Mouse (Mus musculus) adrenal gland, adult 18-20 months (tissue): ENCODE results near the gene Dnal1. TPM values are rescaled to one million over a fixed set of nuclear protein-coding genes. Genes with fewer than 3 reads are reported as not detected.
A peak's percentile ranks its signal among the peaks of the same experiment; 100 is the strongest.

Experiments used
- DNase-seq, 2 experiments: peaks; one replicate each; pipeline ENCODE4 v3.0.0; 2021 to 2022; ENCODE audit warnings: low spot score in 2 of 2
- total RNA-seq, 2 experiments: library from RNA; stranded (reverse); gene quantifications; 1 replicate in 1 of 2; 2 replicates in 1 of 2; pipeline ENCODE4 v1.2.3; 2021

Dnal1 gene
- total RNA-seq, 2 experiments from 2014 or later: 15.5 to 16.8 TPM

DNA sequence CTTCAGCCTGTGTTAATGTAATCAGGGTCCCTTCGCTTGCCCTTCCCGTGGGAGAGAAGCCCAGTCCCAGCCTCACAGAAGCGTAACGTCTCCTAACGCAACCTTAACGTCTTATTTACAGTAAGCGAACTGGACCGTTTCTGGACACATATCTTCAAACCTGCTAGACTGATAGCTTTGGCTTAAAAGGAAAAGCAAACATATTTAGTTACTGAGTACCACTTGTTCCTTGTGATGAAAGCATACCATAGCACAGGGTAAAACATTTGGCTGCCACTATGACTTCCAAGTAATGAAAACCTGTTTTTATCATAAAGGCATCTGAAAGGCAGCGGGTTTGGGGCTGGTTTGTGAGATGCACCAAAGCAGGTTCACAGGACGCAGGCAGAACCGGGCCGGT is 11.7 kb downstream of the Dnal1 start:
- DNase-seq: no peak

DNA sequence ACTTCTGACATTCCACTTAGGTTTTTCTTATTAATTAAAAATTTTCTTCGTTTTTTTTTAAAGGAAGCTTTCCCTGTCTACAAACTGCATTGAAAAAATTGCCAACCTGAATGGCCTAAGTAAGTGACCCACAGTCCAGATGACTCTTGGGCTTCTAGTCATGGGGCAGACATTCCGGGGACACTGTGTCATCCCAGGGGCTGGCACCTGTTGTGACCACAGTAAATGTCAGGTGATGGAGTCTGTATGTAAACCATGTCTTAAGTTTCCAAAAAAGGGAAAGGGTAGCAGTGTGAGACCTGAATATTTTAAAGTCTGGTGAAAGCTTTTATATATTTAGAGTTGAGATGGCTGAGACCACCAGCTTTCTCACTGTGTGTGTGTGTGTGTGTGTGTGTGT is 12.7 kb downstream of the Dnal1 start:
- DNase-seq: no peak

DNA sequence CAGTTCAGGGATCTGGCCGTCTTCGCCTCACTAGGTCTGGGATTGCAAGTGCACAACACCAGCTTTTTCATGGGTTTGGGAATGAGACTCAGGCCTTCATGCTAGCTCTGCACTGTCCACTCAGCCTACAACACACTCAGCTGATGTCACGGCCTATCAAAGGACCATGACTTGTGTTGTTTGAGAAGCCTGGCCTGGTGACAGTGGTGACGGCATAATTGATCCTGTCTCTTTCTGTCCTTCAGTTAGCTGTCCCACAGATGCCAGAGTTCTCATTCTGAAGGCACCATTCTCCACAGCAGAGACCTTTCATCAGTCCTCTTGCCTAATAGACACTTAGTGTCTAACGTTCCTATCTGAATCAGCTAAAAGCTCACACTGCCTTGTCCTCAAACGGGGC is 14.4 kb downstream of the Dnal1 start:
- no peak for DNase-seq

DNA sequence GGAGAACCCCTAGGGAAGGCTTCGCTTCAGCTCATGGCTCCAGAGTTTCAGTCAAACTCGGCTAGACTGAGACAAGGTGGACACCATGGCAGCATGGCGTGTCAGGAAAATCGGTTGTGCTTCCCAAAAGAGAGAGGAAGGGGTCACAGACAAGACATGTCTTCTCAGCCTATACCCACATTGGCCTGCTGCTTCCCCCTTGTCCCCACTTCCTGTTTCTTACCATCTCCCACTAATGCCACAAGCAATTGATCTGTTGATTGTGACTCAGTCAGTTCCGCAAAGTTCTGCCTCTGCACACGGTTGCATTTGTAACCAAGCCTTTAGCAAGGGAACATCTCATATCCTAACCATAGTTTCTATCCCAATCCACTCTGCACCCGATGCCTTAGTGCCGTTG is 15.8 kb downstream of the Dnal1 start:
- no peak for DNase-seq

DNA sequence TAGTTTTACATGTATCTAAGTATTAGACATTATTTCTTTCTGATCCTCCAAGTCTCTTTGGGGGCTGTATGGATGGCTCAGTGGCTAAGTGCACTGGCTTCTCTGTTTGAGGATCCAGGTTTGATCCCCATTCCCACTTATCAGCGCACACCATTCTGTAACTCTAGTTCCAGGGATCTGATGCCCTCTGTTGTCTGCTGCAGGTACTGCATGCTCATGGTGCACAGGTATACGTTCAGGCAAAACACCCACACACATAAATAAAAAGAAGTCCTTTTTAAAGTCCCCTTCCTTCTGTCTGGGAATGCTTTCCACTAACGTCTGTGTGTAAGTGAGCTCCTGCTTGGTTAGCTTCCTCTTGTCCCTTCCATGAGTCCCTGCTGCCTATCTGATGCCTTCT is 18.1 kb downstream of the Dnal1 start:
- peak in 1 of 2 experiments; percentile 50 for DNase-seq

DNA sequence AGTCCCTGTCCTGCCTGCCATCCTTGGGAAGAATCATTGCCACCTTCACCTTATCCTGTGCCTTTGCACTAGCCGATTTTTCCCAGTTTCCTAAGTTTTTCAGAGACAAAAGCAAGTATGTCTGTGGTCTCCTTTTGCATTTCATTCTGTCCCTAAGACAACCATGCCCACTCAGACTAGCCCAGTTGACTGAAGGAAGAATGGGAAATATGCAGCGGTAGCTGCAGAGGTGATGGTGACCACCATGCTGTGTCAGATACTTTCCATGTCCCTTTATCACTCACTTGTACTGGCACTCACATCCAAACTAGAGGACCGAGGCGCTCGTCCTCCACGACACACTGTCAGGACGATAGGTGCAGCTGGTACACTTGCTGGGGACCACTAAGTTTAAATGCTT is 23.0 kb downstream of the Dnal1 start:
- no peak for DNase-seq

DNA sequence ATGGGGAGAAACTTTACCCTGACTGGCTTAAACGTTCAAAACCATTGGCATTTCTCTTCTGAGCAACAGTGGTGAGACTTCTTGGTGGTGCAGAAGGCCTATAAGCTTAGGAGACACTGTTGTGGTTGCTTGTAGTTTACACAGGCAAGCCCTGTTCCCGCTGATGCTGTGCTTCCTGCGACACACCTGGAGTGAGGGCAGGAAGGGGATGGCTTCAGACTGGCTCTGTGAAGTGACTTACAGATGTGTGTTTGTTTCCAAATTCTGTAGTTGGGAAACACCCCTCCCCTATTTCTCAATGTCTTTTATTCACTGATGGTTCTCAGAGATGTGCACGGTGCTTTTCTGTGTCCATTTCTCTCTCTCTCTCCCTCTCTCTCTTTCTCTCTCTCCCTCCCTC is 26.0 kb downstream of the Dnal1 start:
- DNase-seq: no peak

DNA sequence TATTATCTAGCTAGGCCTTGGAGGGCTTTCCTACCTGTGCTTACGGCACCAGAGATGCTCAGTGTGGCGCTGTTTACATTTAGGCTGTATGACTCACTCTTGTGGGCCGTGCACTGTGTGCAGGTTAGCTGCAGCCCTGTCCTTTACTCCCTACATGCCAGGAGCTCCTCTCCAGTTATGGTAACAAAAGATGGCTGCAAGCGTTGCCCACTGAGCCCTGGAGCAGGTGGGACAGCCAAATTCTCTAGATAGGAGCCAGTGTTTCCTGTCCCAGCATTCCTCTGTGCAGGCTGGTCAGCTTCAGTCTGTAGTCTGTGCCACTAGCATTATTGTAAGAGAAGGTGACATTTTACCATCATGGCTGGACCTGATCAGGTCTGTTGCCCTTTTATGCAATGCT is 27.1 kb downstream of the Dnal1 start:
- no peak for DNase-seq

DNA sequence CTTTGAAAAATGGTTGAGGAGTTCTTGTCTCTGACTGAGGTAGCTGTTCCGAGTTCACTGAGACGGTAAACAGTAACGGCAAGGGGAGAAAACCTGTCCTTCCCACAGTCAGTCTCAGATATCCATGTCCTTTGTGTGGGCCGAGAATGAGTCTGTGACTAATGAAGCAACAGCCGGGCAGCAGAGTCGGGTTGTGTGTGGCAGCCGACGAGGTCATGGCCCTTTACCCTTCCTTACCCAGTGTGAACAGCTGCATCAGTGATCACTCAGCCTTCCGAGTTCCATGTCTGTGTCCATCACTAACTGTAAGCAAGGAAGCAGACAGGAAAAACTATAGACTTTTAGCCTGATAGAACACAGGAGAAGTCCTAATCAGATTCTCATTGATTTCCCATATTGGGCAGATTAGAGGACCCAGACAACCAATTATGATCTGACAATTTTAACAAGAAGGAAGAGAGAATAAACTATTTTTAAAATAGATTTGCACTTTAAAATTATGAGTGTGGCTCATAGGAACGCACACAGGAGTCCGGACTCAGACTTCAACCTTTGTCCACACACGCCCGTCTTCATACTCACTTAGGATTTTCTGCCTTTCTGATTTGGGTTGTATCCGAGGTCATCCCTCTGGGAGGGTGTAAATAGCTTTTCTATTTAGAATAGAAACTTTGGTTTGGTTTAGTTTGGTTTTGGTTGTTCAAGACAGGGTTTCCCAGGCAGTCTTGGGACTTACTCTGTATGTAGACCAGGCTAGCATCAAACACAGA is 28.3 kb downstream of the Dnal1 start:
- DNase-seq: no peak

DNA sequence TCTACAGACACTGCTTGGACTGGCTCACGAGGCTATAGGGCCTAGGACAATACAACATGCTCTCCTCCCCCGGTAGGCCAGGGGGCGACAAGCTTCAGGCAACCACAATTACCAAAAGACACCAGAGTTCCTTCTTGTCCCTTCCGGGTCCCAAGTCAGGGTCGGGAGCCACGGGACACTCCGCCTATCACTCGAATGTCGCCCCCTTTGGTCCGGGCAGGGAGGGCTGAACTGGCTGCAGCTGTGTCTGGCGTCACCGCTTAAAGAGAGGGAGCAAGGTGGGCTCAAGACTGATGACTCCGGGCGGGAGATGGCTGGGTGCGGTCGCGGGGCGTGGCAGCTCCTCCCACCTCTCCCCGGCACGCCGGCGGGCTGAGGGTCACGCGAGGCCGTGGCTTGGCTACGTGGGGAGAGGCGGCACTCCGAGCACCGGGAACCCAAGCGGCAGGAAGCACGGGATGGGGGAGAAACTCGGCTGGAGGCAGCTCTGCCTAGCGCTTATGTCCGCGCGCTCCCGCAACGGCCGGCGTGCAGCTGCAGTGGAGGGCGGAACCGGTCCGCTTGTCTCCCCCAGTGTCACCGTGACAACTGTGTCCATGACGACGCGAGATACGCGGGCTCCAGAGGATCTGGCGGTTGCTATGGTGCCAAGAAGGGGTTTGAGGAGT is 33.9 kb downstream of the Dnal1 start, which contains the start of gene Pnma1:
Gene Pnma1, minus strand, starts transcription at position 536 of the 668 bp plus-strand sequence.
- DNase-seq: peak in 1 of 2 experiments; percentile 55

DNA sequence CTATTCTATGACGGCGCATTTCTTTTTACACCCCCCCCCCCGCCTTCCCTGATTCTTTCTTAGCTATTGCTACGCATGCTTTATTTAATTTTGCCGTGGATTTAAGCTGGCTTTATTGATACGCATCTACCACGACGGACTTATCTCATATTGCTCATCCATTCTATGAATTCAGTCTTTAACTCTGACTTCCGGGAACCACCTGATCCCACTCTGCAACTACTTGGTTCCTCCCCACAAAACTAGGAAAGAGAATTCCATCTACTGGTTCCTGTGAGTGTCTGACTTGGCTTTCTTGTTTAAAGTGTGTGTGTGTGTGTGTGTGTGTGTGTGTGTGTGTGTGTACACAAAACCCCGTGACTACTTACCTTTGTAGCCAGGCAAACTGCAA is 34.5 kb downstream of the Dnal1 start:
- DNase-seq: no peak

DNA sequence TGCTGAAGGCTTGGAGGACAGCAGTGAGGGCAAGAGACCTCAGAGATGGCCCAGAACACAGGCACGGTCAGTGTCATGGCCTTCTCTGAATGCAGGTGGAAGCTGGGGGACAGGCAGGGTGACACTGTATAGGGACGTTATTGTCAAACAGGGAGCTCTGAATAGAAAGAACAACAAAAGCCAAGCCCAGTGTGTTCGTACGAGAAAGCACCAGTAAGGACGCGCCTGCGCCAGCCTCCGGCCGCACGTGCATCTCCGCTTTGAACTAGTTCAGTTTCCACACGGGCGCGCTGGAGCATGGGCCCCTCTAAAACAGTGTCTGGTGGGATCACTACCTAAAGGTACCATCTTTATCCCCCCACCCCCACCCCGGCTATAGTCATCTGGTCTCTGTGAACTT is 35.8 kb downstream of the Dnal1 start:
- DNase-seq: no peak

DNA sequence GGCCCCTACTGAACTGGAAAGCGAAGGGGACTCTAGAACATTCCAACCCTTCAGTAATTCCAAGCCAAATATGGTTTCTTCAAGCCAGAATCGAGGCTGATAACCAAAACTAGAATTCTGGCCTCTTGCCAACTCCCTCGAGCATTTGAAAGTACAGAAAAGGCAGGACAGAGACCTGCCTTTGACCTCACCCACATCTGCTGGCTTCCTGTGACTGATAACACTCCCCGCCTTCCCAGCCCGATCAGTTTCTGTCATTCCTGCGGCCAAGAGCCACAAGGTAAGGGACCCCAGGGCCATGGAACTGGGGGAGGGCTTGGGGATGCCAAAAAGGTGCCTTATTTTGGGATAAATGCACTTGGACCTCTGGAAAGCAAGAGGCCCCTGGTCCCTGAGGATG is 36.8 kb downstream of the Dnal1 start:
- DNase-seq: no peak

DNA sequence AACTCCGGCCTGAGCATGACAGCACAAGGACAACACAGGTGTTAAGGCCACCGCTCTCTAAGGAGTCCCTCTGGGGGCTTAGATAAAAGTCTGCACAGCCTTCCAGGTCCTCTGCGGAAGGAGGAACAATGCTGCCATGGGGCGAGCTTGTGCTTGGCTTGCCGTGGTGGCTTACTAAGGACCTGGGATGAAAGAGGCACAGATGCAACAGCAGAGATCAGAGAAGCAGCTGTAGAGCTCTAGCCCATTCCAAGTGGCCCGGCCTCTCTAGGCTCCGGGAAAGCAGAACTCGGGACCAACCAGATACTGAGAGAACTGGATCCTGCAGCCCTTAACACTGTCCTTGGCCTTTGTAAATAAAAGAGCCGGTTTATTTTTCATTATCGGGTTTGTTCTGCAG is 37.7 kb downstream of the Dnal1 start:
- no peak for DNase-seq

DNA sequence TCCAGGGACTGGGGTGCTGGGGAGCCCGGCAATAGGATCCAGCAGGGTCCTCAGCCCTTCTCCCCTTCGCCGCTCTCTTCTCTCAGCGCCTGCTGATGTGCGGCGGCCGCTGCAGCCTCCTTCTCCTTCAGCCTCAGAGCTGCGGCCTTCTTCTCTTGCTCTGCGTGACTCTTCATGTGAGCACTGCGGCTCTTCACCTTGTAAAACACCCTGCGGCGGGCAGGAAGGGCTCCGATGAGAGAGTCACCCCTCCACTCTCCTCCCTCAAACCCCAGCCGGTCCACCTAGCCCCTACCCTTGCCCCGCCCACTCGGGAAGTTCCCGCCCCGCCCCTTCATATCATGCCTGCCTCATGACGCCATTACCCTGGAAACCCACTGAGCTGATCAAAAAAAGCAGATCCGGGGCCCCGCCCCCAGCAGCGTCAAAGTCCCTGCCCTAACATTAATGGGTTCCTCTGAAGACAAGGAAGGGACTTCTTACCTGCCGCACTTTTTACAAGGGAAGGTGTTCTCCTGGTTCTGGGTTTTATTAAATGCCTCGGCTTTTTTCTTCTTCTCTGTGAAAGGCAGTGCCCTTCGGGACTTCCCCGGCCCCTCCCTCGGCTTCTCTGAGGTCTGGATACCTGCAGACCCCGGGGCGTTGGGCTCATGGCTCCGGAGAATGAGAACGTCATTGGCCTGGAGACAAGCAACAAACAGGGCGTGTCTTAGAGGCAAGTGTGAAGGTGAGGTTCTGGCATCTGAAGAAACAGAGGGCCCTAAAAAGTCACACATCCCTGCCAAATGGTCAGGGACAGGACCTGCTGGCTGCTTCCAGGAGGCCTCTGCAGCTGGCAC is 38.4 kb downstream of the Dnal1 start:
- DNase-seq: no peak

DNA sequence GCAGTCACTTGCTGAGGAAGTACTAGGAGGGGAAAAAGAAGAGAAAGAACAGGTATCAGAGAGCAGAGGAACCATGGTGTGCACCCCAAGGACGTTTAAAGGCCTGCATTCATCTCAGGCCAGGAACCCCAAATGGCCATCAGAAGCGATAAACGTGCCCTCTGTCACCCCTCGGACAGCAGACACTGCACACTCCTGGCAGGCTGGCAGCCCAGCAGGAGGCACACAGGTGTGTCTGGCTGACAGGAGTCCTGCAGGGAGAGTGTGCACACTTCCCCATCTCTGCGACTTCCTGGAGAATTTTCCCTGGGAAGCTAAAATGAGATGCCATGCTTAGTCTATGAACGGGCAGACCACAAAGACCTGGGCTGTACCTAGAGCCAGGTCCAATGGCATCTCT is 39.2 kb downstream of the Dnal1 start:
- no peak for DNase-seq

DNA sequence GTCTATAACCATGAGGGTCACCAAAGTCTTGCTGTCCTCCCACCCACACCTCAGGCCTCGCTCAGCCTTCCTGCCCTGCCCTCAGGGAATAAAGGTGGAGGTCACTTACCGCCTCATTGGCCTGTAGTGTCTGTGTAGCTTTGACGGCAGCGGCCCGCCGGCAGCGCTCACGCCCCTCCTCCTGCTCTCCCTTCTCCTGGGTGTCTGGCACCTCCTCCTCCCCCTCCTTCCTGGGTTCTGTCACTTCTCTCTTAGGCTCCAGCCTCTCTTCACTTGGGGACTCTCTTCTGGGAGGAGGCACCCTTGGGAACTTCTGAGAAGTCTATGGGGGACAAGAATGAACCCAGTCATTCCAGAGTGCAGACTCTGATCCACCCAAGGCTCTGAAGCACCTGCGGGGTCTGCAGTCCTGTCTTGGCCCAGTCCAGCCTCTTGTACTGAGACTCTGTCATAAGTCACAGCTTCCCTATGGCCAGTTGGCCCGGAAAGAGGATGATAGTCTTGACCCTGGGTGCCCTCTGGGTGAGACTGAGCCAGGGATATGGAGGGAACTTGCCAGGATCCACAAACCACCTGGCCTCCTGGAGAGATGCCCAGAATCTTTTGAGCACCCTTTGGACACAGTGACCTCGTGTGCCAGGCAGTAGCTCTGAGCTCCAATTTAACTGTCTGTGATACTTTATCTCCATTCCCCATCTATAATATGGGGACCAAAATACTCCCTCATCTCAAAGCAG is 40.8 kb downstream of the Dnal1 start:
- DNase-seq: no peak

DNA sequence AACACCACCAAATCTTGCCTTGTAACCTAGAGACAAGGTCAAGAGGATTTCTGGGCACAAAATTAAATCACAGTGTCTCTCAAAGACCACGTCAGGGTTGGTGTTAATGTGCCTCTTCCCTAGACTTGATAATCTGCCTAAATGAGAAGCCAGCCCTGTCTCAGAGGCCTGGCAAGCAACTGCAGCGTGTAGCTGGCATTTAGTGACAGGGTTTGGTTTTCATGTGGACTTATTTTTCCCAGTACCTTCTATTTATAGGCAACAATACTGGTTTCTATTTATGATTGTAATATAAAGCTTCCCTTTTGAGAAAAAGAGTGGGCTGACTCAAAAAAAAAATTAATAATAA is 41.3 kb downstream of the Dnal1 start:
- DNase-seq: no peak

DNA sequence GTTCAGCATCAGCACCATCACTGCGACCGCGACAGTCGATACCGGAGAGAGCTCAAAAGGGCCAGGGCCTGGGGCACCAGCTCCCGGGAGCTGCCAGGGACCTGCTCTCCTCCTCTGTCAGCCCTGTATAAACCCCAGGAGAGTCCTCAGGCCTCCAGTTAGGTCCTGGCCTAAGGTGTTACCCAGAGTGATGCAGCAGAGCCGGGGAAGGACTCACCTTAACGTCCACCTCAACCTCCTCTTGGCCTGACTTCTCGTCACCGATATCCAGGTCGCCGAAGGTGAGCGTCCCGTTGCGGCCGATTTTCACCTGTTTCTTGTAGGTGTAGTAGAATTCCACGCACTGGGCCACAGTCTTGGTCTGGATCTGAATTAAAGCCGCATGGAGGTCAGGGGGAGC is 42.0 kb downstream of the Dnal1 start:
- no peak for DNase-seq

DNA sequence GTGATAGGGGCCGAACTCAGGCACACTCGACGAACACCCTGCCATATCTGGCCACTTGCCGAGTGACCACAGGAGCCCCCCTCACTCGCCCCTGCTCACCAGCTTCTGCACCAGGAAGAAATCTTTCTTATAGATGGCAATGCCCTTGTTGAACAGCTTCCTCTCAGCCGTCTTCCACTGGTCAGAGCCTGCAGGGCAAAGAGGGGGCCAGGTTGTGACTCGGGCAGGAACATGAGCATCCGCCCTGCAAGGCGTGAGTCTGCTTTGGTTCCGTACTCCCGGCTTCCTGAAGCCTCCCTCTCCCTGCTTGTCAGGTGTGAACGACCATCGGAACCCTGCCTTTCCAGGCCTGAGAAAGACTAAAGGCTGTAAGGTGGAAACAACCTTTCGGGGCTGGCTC is 44.0 kb downstream of the Dnal1 start:
- DNase-seq: peak in 1 of 2 experiments; percentile 18

DNA sequence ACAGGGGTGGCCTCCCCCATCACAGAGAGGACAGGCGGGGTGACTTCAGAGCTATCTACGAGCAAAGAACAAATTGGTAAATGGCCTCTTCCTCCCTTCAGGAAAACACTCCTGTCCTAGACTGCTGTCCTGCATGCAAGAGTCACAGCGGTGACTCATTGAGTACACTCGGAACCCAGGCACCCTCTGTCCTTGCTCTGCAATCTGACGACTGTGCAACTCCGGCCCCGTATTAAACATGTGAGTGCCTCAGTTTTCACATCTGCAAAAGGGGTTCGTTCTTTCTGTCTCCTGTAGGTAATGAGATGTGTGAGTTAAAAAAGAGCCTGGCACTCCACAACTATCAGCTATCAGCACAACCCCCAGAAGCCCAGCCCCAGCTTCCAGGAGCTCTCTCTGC is 46.3 kb downstream of the Dnal1 start:
- DNase-seq: peak in 1 of 2 experiments; percentile 18
